Mouse (Mus musculus) lung, postnatal 0 days (tissue): Measurements from ENCODE around the gene Bcorl1. TPM values are rescaled to one million over a fixed set of nuclear protein-coding genes. Genes with fewer than 3 reads are reported as not detected.
A peak's percentile ranks its signal among the peaks of the same experiment; 100 is the strongest.

Experiments
- ATAC-seq: fragments of 200-750 bp; cut with Nextera tagmentation; 2 replicates; pipeline ENCODE4 v1.8.0; 2017; ENCODE audit warnings: moderate library complexity
- DNase-seq: peaks from one replicate; pipeline ENCODE4 v3.0.0-alpha.2; 2016; ENCODE audit warnings: low spot score
- H3K27ac ChIP-seq: fragments of 300-500 bp; sonication (generic); 2 replicates; pipeline ENCODE4 v1.5.1; 2014; ENCODE audit warnings: antibody characterized with exemption, mild to moderate bottlenecking, low read length, mixed read lengths
- H3K27me3 ChIP-seq: fragments of 300-500 bp; sonication (generic); replicated peaks from 2 replicates; pipeline ENCODE4 v1.6.1; 2014; ENCODE audit warnings: low read length, mixed read lengths; ENCODE audit not compliant: insufficient read depth
- H3K36me3 ChIP-seq: fragments of 300-500 bp; sonication (generic); 2 replicates; pipeline ENCODE4 v1.6.1; 2014; ENCODE audit warnings: low read length, mixed read lengths; ENCODE audit not compliant: insufficient read depth
- H3K4me1 ChIP-seq: fragments of 300-500 bp; sonication (generic); 2 replicates; pipeline ENCODE4 v1.6.1; 2014; ENCODE audit warnings: antibody characterized with exemption, low read depth, low read length, mixed read lengths; ENCODE audit not compliant: insufficient read depth
- H3K4me2 ChIP-seq: fragments of 300-500 bp; sonication (generic); replicated peaks from 2 replicates; pipeline ENCODE4 v1.6.1; 2014; ENCODE audit warnings: low read depth, mild to moderate bottlenecking, low read length, moderate library complexity, mixed read lengths
- H3K4me3 ChIP-seq: fragments of 300-500 bp; sonication (generic); 2 replicates; pipeline ENCODE4 v1.5.1; 2014; ENCODE audit warnings: low read depth, low read length
- H3K9ac ChIP-seq: fragments of 300-500 bp; sonication (generic); replicated peaks from 2 replicates; pipeline ENCODE4 v1.6.1; 2014; ENCODE audit warnings: low read depth, mild to moderate bottlenecking
- H3K9me3 ChIP-seq: fragments of 300-500 bp; sonication (generic); 2 replicates; pipeline ENCODE4 v1.6.1; 2016; ENCODE audit warnings: low read length, mixed read lengths
- CTCF ChIP-seq: IDR thresholded peaks from 2 replicates; pipeline ENCODE4 v1.5.1; 2016; ENCODE audit warnings: antibody characterized with exemption, mild to moderate bottlenecking
- EP300 ChIP-seq: IDR thresholded peaks from 2 replicates; pipeline ENCODE4 v1.6.1; 2016; ENCODE audit warnings: antibody characterized with exemption, mild to moderate bottlenecking, control low read depth
- WGBS: fragments of 180-500 bp; shearing (Covaris S2); extraction: QIAGEN DNeasy Blood & Tissue Kit; methylation state at CpG from one replicate; pipeline ENCODE4 v1.1.7; 2014; 5-methylcytosine and 5-hydroxymethylcytosine counted together
- polyA plus RNA-seq: library from polyadenylated mRNA; unstranded; fragments of >200 nt; fragmentation: Nextera tagmentation; extraction: Ambion mirVana; gene quantifications from 2 replicates; pipeline ENCODE4 v1.2.1, GENCODE M21; 2015

The Bcorl1 gene
- polyA plus RNA-seq = 3.1 and 3.7 TPM in 2 replicates

DNA sequence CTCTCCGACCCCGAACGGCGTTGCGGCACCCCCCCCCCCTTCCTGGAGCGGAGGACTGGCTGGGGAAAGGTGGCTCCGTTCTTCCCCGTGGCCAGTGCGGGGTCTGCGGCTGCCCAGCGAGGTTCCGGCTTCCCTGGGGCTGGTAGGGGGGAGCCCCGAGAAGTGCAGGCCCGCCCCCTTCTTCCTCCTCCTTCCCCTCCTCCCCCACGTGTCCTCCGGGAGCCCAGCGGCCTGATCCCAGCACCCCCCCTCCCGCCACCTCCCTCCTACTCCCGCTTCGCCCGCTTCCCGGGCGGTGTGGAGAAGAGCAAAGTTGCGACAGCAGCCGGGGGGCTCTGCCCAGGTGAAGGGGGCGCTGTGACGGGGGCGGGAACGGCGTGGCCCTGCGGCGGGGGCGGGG, at the start of gene Bcorl1:
Gene Bcorl1, plus strand, starts transcription at position 218 of the 400 bp plus-strand sequence.
- peak within 1 kb of the TSS; percentile 52 for H3K4me3 ChIP-seq
- no peaks in the 10 kb centered on the region for H3K36me3 ChIP-seq
- H3K4me2 ChIP-seq = peak within 1 kb of the TSS; percentile 72
- TF ChIP-seq CTCF = no peak
- TF ChIP-seq EP300 = no peak
- DNase-seq = peak; percentile 56
- peak; percentile 25 for ATAC-seq
- 0 out of 2 replicates have a peak within 1 kb of the TSS, but pooled peaks have one; percentile 26 for H3K9ac ChIP-seq
- 9% methylated on average over 4 of the region's 33 CpGs for WGBS
- no peaks in the 10 kb centered on the region for H3K27me3 ChIP-seq
- peak within 1 kb of the TSS; percentile 43; the same call in 1 of the 2 replicates for H3K27ac ChIP-seq
- H3K4me1 ChIP-seq = no peaks in the 10 kb centered on the region
- H3K9me3 ChIP-seq = no peaks in the 10 kb centered on the region

DNA sequence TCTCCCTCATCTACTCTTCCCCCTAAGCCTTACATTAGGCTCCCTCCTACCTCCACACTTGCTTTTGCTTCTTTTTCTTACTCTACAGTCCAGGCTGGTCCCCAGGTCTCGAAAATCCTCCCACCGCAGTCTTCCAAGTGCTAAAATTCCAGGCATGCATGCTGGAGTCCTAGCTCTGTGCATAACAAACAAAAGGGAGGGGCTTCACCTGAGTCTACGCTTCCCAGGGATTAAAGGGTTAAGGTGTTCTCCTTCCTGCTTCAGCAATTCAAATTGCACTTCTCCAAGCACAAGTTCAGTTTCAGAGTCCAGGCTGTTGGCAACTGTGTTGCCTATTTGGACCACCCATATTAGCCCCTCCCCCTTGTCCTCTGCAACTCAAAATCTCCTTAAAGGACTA, 49.7 kb upstream of the Bcorl1 start:
- no peaks in the 10 kb centered on the region for H3K27me3 ChIP-seq
- H3K36me3 ChIP-seq = no peaks in the 10 kb centered on the region
- H3K27ac ChIP-seq = no peak overlapping the region
- H3K4me1 ChIP-seq = no peaks in the 10 kb centered on the region
- H3K9ac ChIP-seq = no peak overlapping the region
- 36% methylated on average over 3 of the region's 3 CpGs for WGBS
- ATAC-seq (no peak), DNase-seq (no peak)
- no peak overlapping the region for H3K4me3 ChIP-seq
- no peak overlapping the region for H3K4me2 ChIP-seq
- TF ChIP-seq EP300 (no peak), CTCF (no peak)
- H3K9me3 ChIP-seq = no peaks in the 10 kb centered on the region

DNA sequence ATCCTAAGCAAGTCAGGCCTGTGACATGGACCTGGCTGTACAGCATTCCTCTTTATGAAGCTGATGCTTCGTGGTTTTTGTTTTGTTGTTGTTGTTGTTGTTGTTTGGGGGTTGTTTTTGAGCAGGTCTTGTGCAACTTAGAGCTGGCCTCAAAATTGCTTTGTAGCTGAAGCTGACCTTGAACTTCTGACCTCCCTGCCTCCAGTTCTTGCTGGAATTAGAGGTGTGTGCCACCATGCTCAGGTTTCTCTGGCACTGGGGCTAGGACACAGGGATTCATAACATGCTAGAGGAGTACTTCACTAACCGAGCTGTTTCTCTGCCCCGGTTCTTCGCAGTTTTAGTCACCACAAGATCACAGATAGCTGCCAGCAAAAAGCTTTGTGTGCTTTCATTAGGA, 35.8 kb upstream of the Bcorl1 start:
- no peak overlapping the region for H3K9ac ChIP-seq
- DNase-seq (no peak), ATAC-seq (no peak)
- no peak overlapping the region for H3K4me3 ChIP-seq
- H3K36me3 ChIP-seq = no peaks in the 10 kb centered on the region
- TF ChIP-seq CTCF = no peak
- TF ChIP-seq EP300 = no peak
- no peaks in the 10 kb centered on the region for H3K9me3 ChIP-seq
- H3K27me3 ChIP-seq = no peaks in the 10 kb centered on the region
- 72% methylated on average over 4 of the region's 4 CpGs for WGBS
- no peak overlapping the region for H3K4me2 ChIP-seq
- H3K4me1 ChIP-seq = no peaks in the 10 kb centered on the region
- H3K27ac ChIP-seq = no peak overlapping the region

DNA sequence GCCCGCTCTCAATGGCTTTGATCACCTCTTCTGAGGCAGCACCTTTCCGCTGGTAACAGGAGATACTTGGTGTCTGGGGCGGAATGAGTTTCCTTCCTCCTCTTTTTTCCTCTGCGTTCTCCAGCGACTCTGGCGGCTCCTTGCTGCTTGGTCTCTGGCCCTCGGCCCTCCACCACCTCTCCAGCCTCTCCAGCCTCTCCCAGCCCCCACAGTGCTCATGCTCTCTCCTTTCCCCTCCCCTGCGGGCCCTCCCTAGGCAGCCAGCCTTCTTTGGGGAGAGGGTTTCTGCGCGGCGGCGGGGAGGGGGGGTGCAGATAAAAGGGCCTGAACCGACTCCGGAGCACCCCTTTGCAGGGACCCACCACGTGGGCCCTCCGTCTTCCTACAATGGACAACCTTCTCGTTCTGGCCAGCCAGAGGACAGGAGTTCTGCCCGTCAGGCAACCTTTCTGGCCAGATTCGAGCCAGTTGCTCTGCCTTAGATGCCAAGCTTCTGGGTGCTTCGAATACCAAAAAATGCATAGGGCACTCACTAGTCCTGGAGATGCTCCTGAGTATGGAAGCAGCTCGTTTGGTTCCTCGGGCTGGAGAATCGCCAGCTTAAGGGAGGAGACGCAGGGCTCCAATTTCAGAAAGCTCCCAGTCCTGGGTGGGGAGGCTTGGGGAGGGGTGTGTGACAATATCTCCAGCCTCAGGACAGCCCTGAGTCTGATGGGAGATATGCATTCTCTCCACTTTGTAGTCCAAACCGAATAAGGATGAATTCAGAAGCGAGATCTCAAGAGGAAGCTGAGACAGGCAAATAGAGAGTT, 30.2 kb upstream of the Bcorl1 start:
- Histone ChIP-seq H3K4me2 (peak overlapping the region; percentile 31), H3K4me3 (no peak overlapping the region), H3K27me3 (no peaks in the 10 kb centered on the region), H3K36me3 (no peaks in the 10 kb centered on the region), H3K9ac (no peak overlapping the region), H3K27ac (no peak overlapping the region), H3K9me3 (no peaks in the 10 kb centered on the region), H3K4me1 (no peaks in the 10 kb centered on the region)
- ATAC-seq (no peak), DNase-seq (no peak)
- 22% methylated on average over 23 of the region's 26 CpGs for WGBS
- TF ChIP-seq EP300 (no peak), CTCF (no peak)

DNA sequence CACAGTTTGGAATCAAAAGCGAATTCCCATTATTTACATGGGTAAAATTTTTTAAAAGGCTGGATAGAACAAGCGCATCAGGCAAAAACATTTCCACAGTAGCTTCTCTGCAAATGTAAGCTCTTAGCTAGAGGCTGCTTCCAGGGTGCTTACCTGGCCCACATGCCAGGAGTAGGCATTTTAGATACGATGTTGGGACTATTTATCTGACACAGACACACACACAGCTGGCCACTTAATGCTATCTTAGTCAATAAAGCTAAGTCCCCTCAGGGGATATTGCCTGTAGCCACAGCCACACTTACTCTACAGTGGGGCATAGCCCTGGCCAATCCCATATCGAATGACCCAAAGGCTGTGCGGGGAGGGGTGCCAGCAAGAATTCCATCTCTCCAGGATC, 29.4 kb upstream of the Bcorl1 start:
- ATAC-seq (no peak), DNase-seq (no peak)
- Histone ChIP-seq H3K4me1 (no peaks in the 10 kb centered on the region), H3K27me3 (no peaks in the 10 kb centered on the region), H3K9ac (no peak overlapping the region), H3K4me3 (no peak overlapping the region), H3K9me3 (no peaks in the 10 kb centered on the region), H3K27ac (no peak overlapping the region), H3K4me2 (no peak overlapping the region), H3K36me3 (no peaks in the 10 kb centered on the region)
- TF ChIP-seq EP300 = no peak
- no peak for TF ChIP-seq CTCF
- 86% methylated on average over 5 of the region's 5 CpGs for WGBS

DNA sequence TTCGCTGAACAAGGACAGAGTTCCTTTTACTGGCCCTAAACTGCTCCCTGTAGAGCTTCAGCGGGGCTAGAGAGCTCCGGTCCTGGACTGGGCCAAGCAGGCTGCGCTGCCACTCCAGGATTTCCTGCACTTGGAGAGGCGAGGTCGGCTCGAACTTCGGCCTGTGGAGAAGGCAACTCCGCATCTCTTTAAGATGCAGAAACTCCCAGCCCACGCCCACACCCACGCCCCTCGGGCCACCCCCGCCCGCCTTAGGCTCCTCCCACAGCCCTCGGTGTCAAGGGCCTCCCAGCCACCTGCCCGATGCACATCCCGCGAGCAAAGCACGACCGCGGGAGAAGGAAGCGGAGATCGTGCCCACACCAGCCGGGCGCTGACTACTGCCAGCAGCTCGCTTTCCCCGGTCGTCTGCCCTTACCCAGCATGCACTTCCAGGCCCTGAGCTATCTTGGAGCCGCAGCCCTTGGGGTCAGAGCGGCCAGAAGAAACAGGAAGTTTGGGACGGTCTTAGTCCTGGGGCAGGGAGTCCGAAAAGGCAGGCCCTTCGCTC, 26.6 kb upstream of the Bcorl1 start:
- TF ChIP-seq EP300 = no peak
- TF ChIP-seq CTCF = no peak
- Histone ChIP-seq H3K27me3 (no peaks in the 10 kb centered on the region), H3K4me2 (peak overlapping the region; percentile 55), H3K36me3 (no peaks in the 10 kb centered on the region), H3K9ac (0 out of 2 replicates have a peak overlapping the region, but pooled peaks have one; percentile 26), H3K4me3 (peak overlapping the region; percentile 31), H3K9me3 (no peaks in the 10 kb centered on the region), H3K27ac (0 out of 2 replicates have a peak overlapping the region, but pooled peaks have one; percentile 9), H3K4me1 (no peaks in the 10 kb centered on the region)
- WGBS = 10% methylated on average over 24 of the region's 33 CpGs
- DNase-seq = peak; percentile 80
- peak; percentile 96 for ATAC-seq
